Mouse (Mus musculus) bone marrow, adult 2 months (tissue): Measurements from ENCODE around the gene Zfp990.

Source experiments
- CTCF ChIP-seq: fragments of 200-500 bp; IDR thresholded peaks from 2 replicates; pipeline ENCODE4 v1.5.1; 2011; ENCODE audit warnings: low read length, control low read depth; ENCODE audit not compliant: control insufficient read depth, insufficient read depth
- POLR2A ChIP-seq: fragments of 200-500 bp; IDR thresholded peaks from 2 replicates; pipeline ENCODE4 v1.6.1; 2011; ENCODE audit warnings: low read depth, mild to moderate bottlenecking, control low read depth, low read length, borderline replicate concordance; ENCODE audit not compliant: control insufficient read depth

- TF ChIP-seq CTCF: no peak
- TF ChIP-seq POLR2A: no peak
These were observed 46.1 kb downstream of the Zfp990 start for GRCm38 (mm10) chr4:145556680-145557079.
